Mouse (Mus musculus) MEL (cell line): ENCODE measurements around the gene Myt1l. TPM values are rescaled to one million over a fixed set of nuclear protein-coding genes. Genes with fewer than 3 reads are reported as not detected.

Source experiments
- DNase-seq: peaks from one replicate; pipeline ENCODE4 v3.0.0; 2011; ENCODE audit warnings: low read depth, low spot score
- H3K27ac ChIP-seq: 2 replicates; pipeline ENCODE4 v1.5.1; 2012; ENCODE audit warnings: low read depth, mild to moderate bottlenecking, control low read depth, low read length, moderate library complexity; ENCODE audit not compliant: control insufficient read depth
- H3K27me3 ChIP-seq, 2 experiments: fragments of 150-350 bp in 1 of 2; sonication (generic) in 1 of 2; 2 replicates each; pipeline ENCODE4 v1.6.1; 2012; ENCODE audit warnings: low read length in 2 of 2, mild to moderate bottlenecking in 2 of 2, improper control_type of control experiment in 1 of 2, moderate library complexity in 1 of 2; ENCODE audit not compliant: insufficient read depth in 2 of 2, control insufficient read depth in 1 of 2
- H3K36me3 ChIP-seq, 2 experiments: 2 replicates each; pipeline ENCODE4 v1.6.1; 2012 to 2014; ENCODE audit warnings: low read length in 2 of 2, improper control_type of control experiment in 1 of 2, inconsistent platforms in 1 of 2, mild to moderate bottlenecking in 1 of 2; ENCODE audit not compliant: insufficient read depth in 2 of 2, control insufficient read depth in 1 of 2
- H3K4me1 ChIP-seq, 2 experiments: fragments of 150-350 bp in 1 of 2; sonication (generic) in 1 of 2; 2 replicates each; pipeline ENCODE4 v1.6.1; 2012; ENCODE audit warnings: low read length in 2 of 2, improper control_type of control experiment in 1 of 2, mild to moderate bottlenecking in 1 of 2; ENCODE audit not compliant: insufficient read depth in 2 of 2, control insufficient read depth in 1 of 2
- H3K4me3 ChIP-seq, 2 experiments: fragments of 150-350 bp in 1 of 2; sonication (generic) in 1 of 2; 2 replicates each; pipeline ENCODE4 v1.5.1; 2012; ENCODE audit warnings: low read depth in 2 of 2, low read length in 2 of 2, mild to moderate bottlenecking in 2 of 2, moderate library complexity in 2 of 2, control low read depth in 1 of 2, improper control_type of control experiment in 1 of 2; ENCODE audit not compliant: control insufficient read depth in 1 of 2, insufficient read depth in 1 of 2
- H3K79me2 ChIP-seq: 2 replicates; pipeline ENCODE4 v1.6.1; 2012; ENCODE audit warnings: mild to moderate bottlenecking, low read length, moderate library complexity; ENCODE audit not compliant: control insufficient read depth, poor library complexity, insufficient read depth
- H3K9ac ChIP-seq: 2 replicates; pipeline ENCODE4 v1.6.1; 2012; ENCODE audit warnings: low read depth, mild to moderate bottlenecking, control low read depth, low read length, moderate library complexity; ENCODE audit not compliant: control insufficient read depth, poor library complexity, severe bottlenecking
- H3K9me3 ChIP-seq: fragments of 150-350 bp; sonication (generic); replicated peaks from 2 replicates; pipeline ENCODE4 v1.6.1; 2012; ENCODE audit warnings: mild to moderate bottlenecking, low read length, improper control_type of control experiment, moderate library complexity; ENCODE audit not compliant: insufficient read depth
- BHLHE40 ChIP-seq: IDR thresholded peaks from 2 replicates; pipeline ENCODE4 v1.6.1; 2012; ENCODE audit warnings: low read depth, mild to moderate bottlenecking, inconsistent platforms, low read length, improper control_type of control experiment, borderline replicate concordance
- CHD1 ChIP-seq: IDR thresholded peaks from 2 replicates; pipeline ENCODE4 v1.6.1; 2012; ENCODE audit warnings: low read depth, mild to moderate bottlenecking, inconsistent platforms, low read length, improper control_type of control experiment
- CHD2 ChIP-seq: IDR thresholded peaks from 2 replicates; pipeline ENCODE4 v1.6.1; 2011; ENCODE audit warnings: low read length, improper control_type of control experiment
- CTCF ChIP-seq, 3 experiments: IDR thresholded peaks in 2 of 3; conservative IDR thresholded peaks in 1 of 3; 2 replicates each; pipeline ENCODE4 v1.5.1; 2011 to 2012; ENCODE audit warnings: low read length in 3 of 3, low read depth in 2 of 3, mild to moderate bottlenecking in 2 of 3, improper control_type of control experiment in 1 of 3, inconsistent platforms in 1 of 3, mixed read lengths in 1 of 3, moderate library complexity in 1 of 3; ENCODE audit not compliant: control insufficient read depth in 1 of 3, insufficient read depth in 1 of 3, poor library complexity in 1 of 3, severe bottlenecking in 1 of 3
- E2F4 ChIP-seq: IDR thresholded peaks from 2 replicates; pipeline ENCODE4 v1.6.1; 2011; ENCODE audit warnings: low read depth, low read length, improper control_type of control experiment, borderline replicate concordance
- ELF1 ChIP-seq: IDR thresholded peaks from 2 replicates; pipeline ENCODE4 v1.6.1; 2014; ENCODE audit warnings: low read depth, mild to moderate bottlenecking, inconsistent platforms, low read length, improper control_type of control experiment, moderate library complexity
- ETS1 ChIP-seq: IDR thresholded peaks from 2 replicates; pipeline ENCODE4 v1.6.1; 2012; ENCODE audit warnings: low read depth, mild to moderate bottlenecking, inconsistent platforms, low read length, improper control_type of control experiment, moderate library complexity
- MAX ChIP-seq: IDR thresholded peaks from 2 replicates; pipeline ENCODE4 v1.6.1; 2011; ENCODE audit warnings: low read length, improper control_type of control experiment
- MXI1 ChIP-seq: IDR thresholded peaks from 2 replicates; pipeline ENCODE4 v1.6.1; 2011; ENCODE audit warnings: mild to moderate bottlenecking, low read depth, low read length, improper control_type of control experiment
- MYB ChIP-seq: IDR thresholded peaks from 2 replicates; pipeline ENCODE4 v1.6.1; 2011; ENCODE audit warnings: mild to moderate bottlenecking, low read depth, low read length, improper control_type of control experiment
- NRF1 ChIP-seq: IDR thresholded peaks from 2 replicates; pipeline ENCODE4 v1.6.1; 2014; ENCODE audit warnings: low read depth, mild to moderate bottlenecking, inconsistent platforms, low read length, improper control_type of control experiment, moderate library complexity; ENCODE audit not compliant: poor library complexity, insufficient read depth, severe bottlenecking
- POLR2A ChIP-seq, 2 experiments: IDR thresholded peaks; 2 replicates each; pipeline ENCODE4 v1.6.1; 2011 to 2012; ENCODE audit warnings: low read length in 2 of 2, mild to moderate bottlenecking in 2 of 2, control low read depth in 1 of 2, improper control_type of control experiment in 1 of 2, low read depth in 1 of 2, moderate library complexity in 1 of 2; ENCODE audit not compliant: control insufficient read depth in 1 of 2, insufficient read depth in 1 of 2, poor library complexity in 1 of 2
- POLR2AphosphoS2 ChIP-seq: IDR thresholded peaks from 2 replicates; pipeline ENCODE4 v1.6.1; 2011; ENCODE audit warnings: low read length, improper control_type of control experiment
- POLR2AphosphoS5 ChIP-seq: IDR thresholded peaks from 2 replicates; pipeline ENCODE4 v1.6.1; 2012; ENCODE audit warnings: low read depth, borderline replicate concordance, mild to moderate bottlenecking, inconsistent platforms, low read length, moderate library complexity, mixed read lengths
- SMC3 ChIP-seq: IDR thresholded peaks from 2 replicates; pipeline ENCODE4 v1.6.1; 2011; ENCODE audit warnings: low read depth, low read length, improper control_type of control experiment
- TCF12 ChIP-seq: IDR thresholded peaks from 2 replicates; pipeline ENCODE4 v1.6.1; 2014; ENCODE audit warnings: low read depth, mild to moderate bottlenecking, inconsistent platforms, low read length, improper control_type of control experiment, moderate library complexity
- UBTF ChIP-seq: IDR thresholded peaks from 2 replicates; pipeline ENCODE4 v1.6.1; 2012; ENCODE audit warnings: low read depth, mild to moderate bottlenecking, inconsistent platforms, low read length, improper control_type of control experiment, moderate library complexity, borderline replicate concordance; ENCODE audit not compliant: insufficient read depth
- USF1 ChIP-seq: IDR thresholded peaks from 2 replicates; pipeline ENCODE4 v1.6.1; 2014; ENCODE audit warnings: low read depth, mild to moderate bottlenecking, inconsistent platforms, low read length, improper control_type of control experiment, moderate library complexity
- ZC3H11A ChIP-seq: IDR thresholded peaks from 2 replicates; pipeline ENCODE4 v1.6.1; 2012; ENCODE audit warnings: low read depth, mild to moderate bottlenecking, inconsistent platforms, low read length, improper control_type of control experiment
- ZKSCAN1 ChIP-seq: IDR thresholded peaks from 2 replicates; pipeline ENCODE4 v1.6.1; 2012; ENCODE audit warnings: low read depth, mild to moderate bottlenecking, inconsistent platforms, low read length, improper control_type of control experiment, moderate library complexity
- ZMIZ1 ChIP-seq: IDR thresholded peaks from 2 replicates; pipeline ENCODE4 v1.6.1; 2012; ENCODE audit warnings: low read depth, mild to moderate bottlenecking, inconsistent platforms, low read length, improper control_type of control experiment, moderate library complexity
- ZNF384 ChIP-seq: IDR thresholded peaks from 2 replicates; pipeline ENCODE4 v1.6.1; 2012; ENCODE audit warnings: low read depth, mild to moderate bottlenecking, inconsistent platforms, low read length, improper control_type of control experiment
- polyA plus RNA-seq, 2 experiments: library from polyadenylated mRNA; stranded (reverse) in 1 of 2; unstranded in 1 of 2; fragments of >175 nt in 1 of 2; fragments of >200 nt in 1 of 2; gene quantifications; 2 replicates each; pipeline versions ENCODE4 v1.2.1 to v1.2.4; 2012; ENCODE audit warnings: low replicate concordance in 2 of 2, low read depth in 1 of 2; ENCODE audit not compliant: insufficient read length in 2 of 2, insufficient read depth in 1 of 2, missing spikeins in 1 of 2
- total RNA-seq: library from RNA; depleted of rRNA; stranded (reverse); fragments of 300-350 nt; gene quantifications from 2 replicates; pipeline ENCODE4 v1.2.3, GENCODE M21; 2012

The Myt1l gene
- total and polyA plus RNA-seq, 3 experiments: not detected

- no peak for DNase-seq
- Histone ChIP-seq H3K4me1 (no peaks in the 10 kb centered on the region), H3K9me3 (no peaks in the 10 kb centered on the region), H3K79me2 (no peaks in the 10 kb centered on the region), H3K36me3 (no peaks in the 10 kb centered on the region), H3K27me3 (no peaks in the 10 kb centered on the region), H3K4me3 (no peak overlapping the region), H3K27ac (no peak overlapping the region), H3K9ac (no peak overlapping the region)
- no peak for TF ChIP-seq CHD2
- TF ChIP-seq CTCF (IDR thresholded peaks at IDR 0.05 in 2 of 3, conservative IDR thresholded peaks at IDR 0.05 in 1 of 3; ENCODE audit: control insufficient read depth in 1 of 3, insufficient read depth in 1 of 3, low read depth in 2 of 3, low read length in 3 of 3, poor library complexity in 1 of 3, severe bottlenecking in 1 of 3): peak in 1 of 3 experiments; percentile 12; a peak in 1 of 6 replicates
These were observed 100.0 kb downstream of the Myt1l start for GRCm38 (mm10) chr12:29627956-29628750.

GRCm38 (mm10) chr12:29629875-29630538, 101.8 kb downstream of the Myt1l start:
- H3K27me3 ChIP-seq: no peaks in the 10 kb centered on the region
- no peaks in the 10 kb centered on the region for H3K9me3 ChIP-seq
- no peak overlapping the region for H3K9ac ChIP-seq
- no peak overlapping the region for H3K27ac ChIP-seq
- no peaks in the 10 kb centered on the region for H3K4me1 ChIP-seq
- no peaks in the 10 kb centered on the region for H3K79me2 ChIP-seq
- H3K36me3 ChIP-seq: no peaks in the 10 kb centered on the region
- TF ChIP-seq BHLHE40 (no peak), ZNF384 (no peak), TCF12 (no peak), NRF1 (no peak), E2F4 (no peak), ELF1 (no peak), CHD1 (no peak), POLR2AphosphoS2 (no peak), SMC3 (no peak), MAX (no peak), ETS1 (no peak)
- H3K4me3 ChIP-seq: no peak overlapping the region
- DNase-seq: no peak

- H3K79me2 ChIP-seq: no peaks in the 10 kb centered on the region
These were observed 106.3 kb downstream of the Myt1l start for GRCm38 (mm10) chr12:29634509-29634908.

More at GRCm38 (mm10) chr12:29634509-29634908, 106.3 kb downstream of the Myt1l start:
- no peaks in the 10 kb centered on the region for H3K36me3 ChIP-seq
- H3K27ac ChIP-seq: no peak overlapping the region
- TF ChIP-seq POLR2AphosphoS5 (no peak), ZMIZ1 (no peak), ZC3H11A (no peak), MYB (no peak), MXI1 (no peak), E2F4 (no peak), SMC3 (no peak), POLR2A (IDR thresholded peaks at IDR 0.05; ENCODE audit: control insufficient read depth in 1 of 2, insufficient read depth in 1 of 2, low read depth in 1 of 2, low read length in 2 of 2, poor library complexity in 1 of 2) (no peak), ZKSCAN1 (no peak), USF1 (no peak), UBTF (no peak)
- no peak overlapping the region for H3K9ac ChIP-seq
- no peak for DNase-seq
- H3K27me3 ChIP-seq: no peaks in the 10 kb centered on the region
- no peaks in the 10 kb centered on the region for H3K4me1 ChIP-seq
- no peaks in the 10 kb centered on the region for H3K9me3 ChIP-seq
- H3K4me3 ChIP-seq: no peak overlapping the region
